Mouse (Mus musculus) frontal cortex, postnatal 14 days (tissue): Measurements from ENCODE around the gene Nlrp10.

Source experiments
- DNase-seq, 2 experiments: peaks; one replicate each; pipeline ENCODE4 v3.0.0; 2022; ENCODE audit warnings: low spot score in 2 of 2

Gene Nlrp10

DNA sequence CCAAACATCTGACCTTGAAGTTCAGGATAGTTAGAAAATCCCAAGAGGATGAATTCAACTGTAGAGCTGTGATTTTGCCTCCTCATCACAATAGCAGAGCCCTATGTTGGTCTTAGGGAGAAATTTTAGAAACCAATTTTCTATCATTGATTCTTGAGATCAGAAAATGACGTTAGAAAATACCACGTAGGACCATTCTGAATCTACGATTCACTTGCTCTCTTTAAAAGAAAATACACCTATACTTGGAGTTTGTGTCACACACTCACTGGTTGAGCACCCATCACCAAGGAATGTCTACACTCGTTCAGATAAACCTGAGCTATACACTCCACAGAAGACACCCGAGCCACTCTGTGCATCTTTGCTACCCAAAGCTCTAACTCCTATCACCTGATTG, 35.7 kb downstream of the Nlrp10 start, which contains the start of gene Olfr519:
Olfr519 (minus strand) TSS at position 101 of the 400 bp plus-strand sequence.
- no peak for DNase-seq

DNA sequence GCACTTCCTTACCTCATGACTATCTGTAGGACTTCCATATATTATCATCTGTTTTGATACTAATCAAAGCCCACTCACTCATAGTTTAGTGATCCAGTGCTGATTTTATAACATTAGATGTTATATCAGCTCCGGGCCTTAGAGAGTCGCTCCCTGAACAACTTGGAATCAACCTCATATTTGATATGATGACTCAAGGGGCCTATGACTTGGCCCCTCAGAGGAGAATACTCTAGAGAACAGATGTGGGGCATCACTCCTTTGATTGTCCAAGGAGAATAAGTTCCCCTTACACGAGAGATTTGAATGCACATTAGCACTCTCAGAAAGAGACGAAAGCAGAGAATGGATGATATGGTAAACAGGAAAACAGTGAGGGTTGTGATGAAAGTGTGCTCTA, 45.1 kb downstream of the Nlrp10 start, which contains the start of gene Olfr518:
Olfr518 (minus strand) TSS at position 101 of the 400 bp plus-strand sequence.
- no peak for DNase-seq

DNA sequence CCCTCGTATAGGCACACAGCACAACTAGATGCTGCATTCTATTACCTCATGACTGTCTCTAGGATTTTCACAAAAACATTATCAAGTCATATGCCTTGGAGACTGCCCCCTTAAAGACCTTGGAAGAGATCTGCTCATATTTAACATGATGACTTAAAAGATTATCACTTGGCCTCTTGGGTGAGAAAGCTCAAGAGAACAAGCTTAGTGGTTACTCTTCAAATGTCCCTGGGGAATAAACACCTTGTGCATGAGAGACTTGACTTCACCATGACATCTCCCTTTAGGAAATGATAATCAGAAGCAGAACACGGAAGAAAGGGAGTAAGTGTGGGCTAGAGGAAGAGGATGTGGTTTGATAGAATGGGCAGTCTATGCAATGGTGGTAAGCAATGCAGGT, 57.7 kb downstream of the Nlrp10 start, which contains the start of gene Olfr517:
Olfr517 (minus strand) TSS at position 101 of the 400 bp plus-strand sequence.
- no peak for DNase-seq
